Mouse (Mus musculus) small intestine, adult 2 months (tissue): ENCODE measurements at regions not wholly inside any gene's neighbourhood (a gene's known extent, or its start where the extent isn't known, plus 50 kb on each side); places are given as distances from the start of the nearest gene placed in this dataset.

Source experiments
- H3K27ac ChIP-seq: fragments of 200-500 bp; 2 replicates; pipeline ENCODE4 v1.5.1; 2012; ENCODE audit warnings: low read depth, low read length, control low read depth, inconsistent platforms; ENCODE audit not compliant: insufficient read depth
- H3K27me3 ChIP-seq: fragments of 200-500 bp; 2 replicates; pipeline ENCODE4 v1.6.1; 2012; ENCODE audit warnings: mild to moderate bottlenecking, moderate library complexity, low read length, inconsistent platforms; ENCODE audit not compliant: control insufficient read depth, insufficient read depth
- H3K36me3 ChIP-seq: fragments of 200-500 bp; 2 replicates; pipeline ENCODE4 v1.6.1; 2012; ENCODE audit warnings: mild to moderate bottlenecking, low read length, control low read depth, inconsistent platforms; ENCODE audit not compliant: control insufficient read depth, insufficient read depth
- H3K4me1 ChIP-seq: fragments of 200-500 bp; 2 replicates; pipeline ENCODE4 v1.6.1; 2012; ENCODE audit warnings: low read length, inconsistent platforms, mixed read lengths; ENCODE audit not compliant: control insufficient read depth, insufficient read depth, insufficient read length
- H3K4me3 ChIP-seq: fragments of 200-500 bp; 2 replicates; pipeline ENCODE4 v1.5.1; 2012; ENCODE audit warnings: low read depth, mild to moderate bottlenecking, control low read depth, inconsistent platforms, low read length, moderate library complexity
- CTCF ChIP-seq: fragments of 200-500 bp; IDR thresholded peaks from 2 replicates; pipeline ENCODE4 v1.5.1; 2012; ENCODE audit warnings: low read depth, mild to moderate bottlenecking, control low read depth, inconsistent platforms, low read length, moderate library complexity, mixed read lengths; ENCODE audit not compliant: insufficient replicate concordance, insufficient read length; ENCODE audit errors: extremely low read depth
- POLR2A ChIP-seq: fragments of 200-500 bp; IDR thresholded peaks from 2 replicates; pipeline ENCODE4 v1.6.1; 2012; ENCODE audit warnings: low read depth, mild to moderate bottlenecking, control low read depth, inconsistent platforms, low read length, moderate library complexity
- WGBS: fragments of 180-500 bp; shearing (Covaris S2); methylation state at CpG from one replicate; pipeline ENCODE4 v1.1.7; 2018; 5-methylcytosine and 5-hydroxymethylcytosine counted together

- H3K4me3 ChIP-seq, result no peak overlapping the region
- H3K27ac ChIP-seq, result no peak overlapping the region
- H3K36me3 ChIP-seq, result no peaks in the 10 kb centered on the region
- H3K27me3 ChIP-seq, result no peaks in the 10 kb centered on the region
- WGBS, result 96% methylated on average over 5 of the region's 5 CpGs
- peaks cover 14% of the 10 kb centered on the region for H3K4me1 ChIP-seq
- no peak for TF ChIP-seq CTCF
- TF ChIP-seq POLR2A, result no peak
Measured at GRCm38 (mm10) chr2:93110898-93111297, 64.9 kb upstream of the Prdm11 start.

- no peaks in the 10 kb centered on the region for H3K36me3 ChIP-seq
- no peak overlapping the region for H3K4me3 ChIP-seq
- H3K4me1 ChIP-seq, result 0 out of 2 replicates have a peak, but pooled peaks cover 1% of the 10 kb centered on the region
- no peaks in the 10 kb centered on the region for H3K27me3 ChIP-seq
- H3K27ac ChIP-seq, result no peak overlapping the region
- TF ChIP-seq POLR2A (no peak), CTCF (no peak)
- WGBS, result 80% methylated on average over 6 of the region's 6 CpGs
Measured at GRCm38 (mm10) chr2:93106581-93106980, 60.6 kb upstream of the Prdm11 start.

- Histone ChIP-seq H3K36me3 (no peaks in the 10 kb centered on the region), H3K27ac (no peak overlapping the region), H3K4me3 (no peak overlapping the region), H3K4me1 (0 out of 2 replicates have a peak, but pooled peaks cover 1% of the 10 kb centered on the region), H3K27me3 (no peaks in the 10 kb centered on the region)
- no peak for TF ChIP-seq CTCF
- no peak for TF ChIP-seq POLR2A
- 95% methylated on average over 8 of the region's 8 CpGs for WGBS
Measured at GRCm38 (mm10) chr2:93101991-93102390, 56.0 kb upstream of the Prdm11 start.

- no peaks in the 10 kb centered on the region for H3K27me3 ChIP-seq
- H3K27ac ChIP-seq, result no peak overlapping the region
- H3K4me3 ChIP-seq, result no peak overlapping the region
- H3K4me1 ChIP-seq, result 0 out of 2 replicates have a peak, but pooled peaks cover 1% of the 10 kb centered on the region
- H3K36me3 ChIP-seq, result no peaks in the 10 kb centered on the region
- TF ChIP-seq CTCF (no peak), POLR2A (no peak)
- 53% methylated on average over 3 of the region's 3 CpGs for WGBS
Measured at GRCm38 (mm10) chr2:93099780-93100179, 53.8 kb upstream of the Prdm11 start.

- WGBS, result 95% methylated on average over 2 of the region's 2 CpGs
Measured at GRCm38 (mm10) chr2:93097016-93097415, 51.0 kb upstream of the Prdm11 start.

GRCm38 (mm10) chr2:93096078-93096729 is 50.2 kb upstream of the Prdm11 start:
- no peak overlapping the region for H3K27ac ChIP-seq
- H3K4me3 ChIP-seq, result no peak overlapping the region
- WGBS, result 78% methylated on average over 6 of the region's 6 CpGs
- TF ChIP-seq POLR2A (no peak), CTCF (no peak)
- no peaks in the 10 kb centered on the region for H3K36me3 ChIP-seq
- no peaks in the 10 kb centered on the region for H3K27me3 ChIP-seq
- no peaks in the 10 kb centered on the region for H3K4me1 ChIP-seq

More at GRCm38 (mm10) chr2:93097016-93097415, 51.0 kb upstream of the Prdm11 start:
- H3K27ac ChIP-seq, result no peak overlapping the region
- TF ChIP-seq POLR2A, result no peak
- H3K27me3 ChIP-seq, result no peaks in the 10 kb centered on the region
- H3K4me1 ChIP-seq, result no peaks in the 10 kb centered on the region
- H3K36me3 ChIP-seq, result no peaks in the 10 kb centered on the region
- H3K4me3 ChIP-seq, result no peak overlapping the region
